Mouse (Mus musculus) layer of hippocampus, adult 6 months (tissue): Measurements from ENCODE around the gene Nhsl1. TPM values are rescaled to one million over a fixed set of nuclear protein-coding genes. Genes with fewer than 3 reads are reported as not detected.

Source experiments
- long read RNA-seq, 2 experiments: library from polyadenylated mRNA; unstranded; transcript quantifications; one replicate each; pipeline ENCODE4 v2.0.0; 2019 to 2020
- polyA plus RNA-seq: library from polyadenylated mRNA; unstranded; fragments of <200 nt; fragmentation: Nextera tagmentation; gene quantifications from 2 replicates; pipeline ENCODE4 v1.2.3, GENCODE M21; 2021

The Nhsl1 gene
- polyA plus RNA-seq: 11.0 and 11.7 TPM in 2 replicates
- long read RNA-seq, experiment 1, partial matches to known transcripts: 15 of 35 reads
- long read RNA-seq, experiment 1, other reads (novel, unspliced or antisense): 19 of 35 reads
- long read RNA-seq, experiment 2, partial matches to known transcripts: 111 of 113 reads
- long read RNA-seq, experiment 2, other reads (novel, unspliced or antisense): 2 of 113 reads

DNA sequence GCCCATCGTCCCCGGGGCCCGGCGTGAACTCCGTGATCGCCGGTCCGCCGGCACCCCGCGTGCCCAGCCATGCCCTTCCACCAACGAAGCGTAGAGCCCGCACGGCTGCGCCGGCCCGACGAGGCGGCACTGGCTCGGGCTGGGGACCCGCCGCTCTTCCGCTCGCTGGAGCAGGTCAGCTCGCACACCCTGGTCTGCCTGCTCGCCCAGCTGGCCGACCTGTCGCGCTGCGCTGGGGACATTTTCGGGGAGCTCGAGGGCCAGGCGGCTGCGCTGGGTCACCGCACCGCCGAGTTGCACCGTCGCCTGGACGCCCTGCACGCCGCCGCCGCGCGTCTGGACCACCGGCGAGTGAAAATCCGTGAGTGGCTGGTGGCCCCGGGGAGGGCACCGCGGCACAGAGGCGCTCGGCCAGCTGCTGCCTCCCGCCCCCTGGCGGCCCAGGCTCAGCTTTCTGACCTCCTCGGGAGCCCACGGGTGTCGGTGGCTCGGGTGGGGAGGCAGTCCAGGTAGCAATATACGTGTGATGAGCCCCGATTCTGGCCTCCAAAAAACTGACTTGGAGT is at the start of gene Nhsl1:
Gene Nhsl1 (plus strand): TSS at position 70 of the 566 bp plus-strand sequence.

GRCm38 (mm10) chr10:18545813-18546235 is 227.0 kb downstream of the Nhsl1 start, which contains the start of gene Hebp2:
Gene Hebp2 (minus strand): TSS chr10:18546076.

Other genes starting within 250 kb of the Nhsl1 start
- gene Ect2l, start 108.1 kb upstream of the Nhsl1 start, polyA plus RNA-seq: 0.14 TPM in 1 of 2 replicates, not detected in the other
- 33.6 and 37.4 TPM in 2 replicates for gene Ccdc28a, start 84.0 kb upstream of the Nhsl1 start, polyA plus RNA-seq
- gene Hebp2, start 227.1 kb downstream of the Nhsl1 start, polyA plus RNA-seq: 6.0 and 6.5 TPM in 2 replicates